Mouse (Mus musculus) forebrain, embryonic 10.5 days (tissue): ENCODE measurements around the gene Tubb4b. TPM values are rescaled to one million over a fixed set of nuclear protein-coding genes. Genes with fewer than 3 reads are reported as not detected.
A peak's percentile ranks its signal among the peaks of the same experiment; 100 is the strongest.

ENCODE experiments used
- DNase-seq: peaks from one replicate; pipeline ENCODE4 v3.0.0-alpha.2; 2017; ENCODE audit warnings: low spot score; ENCODE audit errors: extremely low spot score
- H3K27ac ChIP-seq: fragments of 300-500 bp; sonication (generic); 2 replicates; pipeline ENCODE4 v1.5.1; 2016; ENCODE audit warnings: mild to moderate bottlenecking
- H3K27me3 ChIP-seq: fragments of 300-500 bp; sonication (generic); 2 replicates; pipeline ENCODE4 v1.6.1; 2016; ENCODE audit warnings: mild to moderate bottlenecking; ENCODE audit not compliant: poor library complexity, severe bottlenecking
- H3K36me3 ChIP-seq: fragments of 300-500 bp; sonication (generic); replicated peaks from 2 replicates; pipeline ENCODE4 v1.6.1; 2016; ENCODE audit warnings: mild to moderate bottlenecking, moderate library complexity
- H3K4me1 ChIP-seq: fragments of 300-500 bp; sonication (generic); 2 replicates; pipeline ENCODE4 v1.6.1; 2016
- H3K4me3 ChIP-seq: fragments of 300-500 bp; sonication (generic); 2 replicates; pipeline ENCODE4 v1.5.1; 2016; ENCODE audit warnings: mild to moderate bottlenecking, moderate library complexity
- H3K9me3 ChIP-seq: fragments of 300-500 bp; sonication (generic); 2 replicates; pipeline ENCODE4 v1.6.1; 2016; ENCODE audit warnings: mild to moderate bottlenecking, moderate library complexity
- WGBS: fragments of 180-500 bp; shearing (Covaris S2); methylation state at CpG from one replicate; pipeline ENCODE4 v1.1.7; 2016; 5-methylcytosine and 5-hydroxymethylcytosine counted together
- polyA plus RNA-seq: library from polyadenylated mRNA; unstranded; fragments of >200 nt; fragmentation: Nextera tagmentation; extraction: Ambion mirVana; gene quantifications from 2 replicates; pipeline ENCODE4 v1.2.1, GENCODE M21; 2016

Gene Tubb4b
- polyA plus RNA-seq, 1 experiment from 2014 or later, result 780 TPM

DNA sequence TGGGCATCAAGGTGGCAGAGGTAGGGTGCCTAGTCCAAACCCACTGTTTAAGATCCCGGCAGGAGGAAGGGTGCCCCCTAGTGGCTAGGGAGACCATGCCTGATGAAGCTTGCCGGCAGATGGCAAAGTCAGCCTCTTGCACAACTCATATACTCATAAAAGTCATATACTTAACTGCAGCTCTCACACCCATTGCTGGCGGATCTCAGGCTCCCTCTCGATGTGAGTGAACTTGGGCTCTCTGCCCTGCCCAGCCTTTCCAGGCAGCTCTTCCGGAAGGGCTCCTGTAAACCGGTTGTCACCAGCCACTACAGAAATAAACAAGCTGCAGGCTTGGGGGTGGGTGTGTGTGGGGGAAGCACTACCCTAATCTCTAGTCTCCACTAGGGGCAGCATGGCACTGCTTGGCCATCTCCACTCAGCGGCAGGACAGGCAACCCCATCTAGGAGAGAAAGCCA, 4.0 kb upstream of the Tubb4b start:
- Histone ChIP-seq H3K36me3 (peaks cover 3% of the 10 kb centered on the region), H3K27ac (peak overlapping the region; percentile 80), H3K27me3 (peaks cover 14% of the 10 kb centered on the region), H3K4me1 (peaks cover 30% of the 10 kb centered on the region), H3K4me3 (peak overlapping the region; percentile 38), H3K9me3 (no peaks in the 10 kb centered on the region)
- 0% methylated on average over 7 of the region's 7 CpGs for WGBS
- DNase-seq, result peak; percentile 81

- Histone ChIP-seq H3K27ac (0 out of 2 replicates have a peak overlapping the region, but pooled peaks have one; percentile 32), H3K27me3 (peaks cover 14% of the 10 kb centered on the region), H3K9me3 (no peaks in the 10 kb centered on the region), H3K36me3 (peaks cover 13% of the 10 kb centered on the region), H3K4me3 (no peak overlapping the region), H3K4me1 (peaks cover 37% of the 10 kb centered on the region)
- no peak for DNase-seq
- 94% methylated on average over 4 of the region's 4 CpGs for WGBS
These were observed 2.9 kb upstream of the Tubb4b start for GRCm38 (mm10) chr2:25227406-25227805.

GRCm38 (mm10) chr2:25226864-25227263, 2.4 kb upstream of the Tubb4b start:
- H3K36me3 ChIP-seq, result peaks cover 18% of the 10 kb centered on the region
- H3K27me3 ChIP-seq, result peaks cover 14% of the 10 kb centered on the region
- no peak for DNase-seq
- no peaks in the 10 kb centered on the region for H3K9me3 ChIP-seq
- no peak overlapping the region for H3K4me3 ChIP-seq
- peaks cover 38% of the 10 kb centered on the region for H3K4me1 ChIP-seq
- WGBS, result 86% methylated on average over 5 of the region's 5 CpGs
- peak overlapping the region; percentile 32; the same call in 1 of the 2 replicates for H3K27ac ChIP-seq

- no peak for DNase-seq
- peaks cover 8% of the 10 kb centered on the region for H3K27me3 ChIP-seq
- no peaks in the 10 kb centered on the region for H3K9me3 ChIP-seq
- H3K4me1 ChIP-seq, result peaks cover 40% of the 10 kb centered on the region
- 81% methylated on average over 8 of the region's 8 CpGs for WGBS
- peak overlapping the region; percentile 97 for H3K27ac ChIP-seq
- peak overlapping the region; percentile 87 for H3K4me3 ChIP-seq
- peaks cover 27% of the 10 kb centered on the region for H3K36me3 ChIP-seq
These were observed 1.4 kb upstream of the Tubb4b start for GRCm38 (mm10) chr2:25225811-25226379.

DNA sequence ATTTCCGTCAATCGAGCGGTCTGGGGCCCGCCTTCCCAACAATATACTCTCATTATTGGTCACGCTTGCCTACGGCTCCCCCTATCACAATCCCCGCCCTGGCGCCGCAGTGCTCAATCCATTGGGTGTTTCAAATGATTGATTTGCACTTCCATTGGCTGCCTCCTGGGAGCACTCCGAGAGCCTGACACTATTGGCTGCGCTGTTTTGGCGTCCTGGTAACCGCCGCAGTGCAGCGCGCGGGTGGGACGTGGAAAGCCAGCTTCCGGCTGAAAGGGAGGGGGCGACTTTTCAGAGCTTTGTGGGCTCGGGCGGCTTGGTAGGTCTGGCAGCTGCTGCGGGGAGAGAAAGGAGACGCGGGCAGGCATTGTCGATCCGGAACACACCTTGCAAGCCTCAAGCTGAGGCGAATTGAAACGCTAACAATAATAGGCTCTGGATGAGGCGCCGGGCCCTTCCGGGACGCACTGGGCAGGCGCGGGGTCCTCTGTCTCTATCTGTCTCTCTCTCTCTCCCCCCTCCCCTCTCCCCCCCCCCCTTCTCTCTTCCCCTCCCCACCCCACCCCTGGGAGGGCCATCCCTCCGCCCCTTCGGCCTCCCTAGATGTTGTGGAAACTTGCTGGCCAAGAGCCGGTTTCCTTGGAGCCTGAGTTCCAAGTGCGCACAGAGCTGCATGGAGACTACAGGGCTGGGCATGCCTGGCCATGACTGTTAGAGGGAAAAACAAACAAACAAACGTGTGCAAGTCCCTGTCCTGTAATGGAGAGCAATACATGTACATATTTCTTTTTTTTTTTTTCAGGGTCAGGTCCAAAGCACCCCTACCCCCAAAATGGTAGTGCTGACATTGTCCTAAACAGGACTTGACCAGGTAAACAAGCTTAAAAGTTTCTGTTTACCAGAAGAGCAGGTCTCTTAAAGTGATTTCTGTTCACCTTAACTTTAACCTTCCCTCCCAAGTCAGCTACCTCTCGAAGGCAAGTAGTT, 557 bp upstream of the Tubb4b start:
- H3K36me3 ChIP-seq, result peaks cover 27% of the 10 kb centered on the region
- H3K4me3 ChIP-seq, result peak overlapping the region; percentile 87
- peak overlapping the region; percentile 97 for H3K27ac ChIP-seq
- H3K4me1 ChIP-seq, result peaks cover 40% of the 10 kb centered on the region
- peak; percentile 98 for DNase-seq
- H3K27me3 ChIP-seq, result 0 out of 2 replicates have a peak, but pooled peaks cover under 1% of the 10 kb centered on the region
- no peaks in the 10 kb centered on the region for H3K9me3 ChIP-seq
- 2% methylated on average over 41 of the region's 41 CpGs for WGBS

- Histone ChIP-seq H3K4me1 (peaks cover 37% of the 10 kb centered on the region), H3K4me3 (peak overlapping the region; percentile 87), H3K27me3 (no peaks in the 10 kb centered on the region), H3K27ac (peak overlapping the region; percentile 97), H3K36me3 (peaks cover 27% of the 10 kb centered on the region), H3K9me3 (no peaks in the 10 kb centered on the region)
- peak; percentile 35 for DNase-seq
- 3% methylated on average over 51 of the region's 53 CpGs for WGBS
These were observed 616 bp downstream of the Tubb4b start for GRCm38 (mm10) chr2:25223681-25224491.

- DNase-seq, result no peak
- 73% methylated on average over 5 of the region's 5 CpGs for WGBS
- H3K4me3 ChIP-seq, result no peak overlapping the region
- H3K27ac ChIP-seq, result no peak overlapping the region
- H3K9me3 ChIP-seq, result no peaks in the 10 kb centered on the region
- peaks cover 27% of the 10 kb centered on the region for H3K36me3 ChIP-seq
- H3K4me1 ChIP-seq, result peaks cover 29% of the 10 kb centered on the region
- H3K27me3 ChIP-seq, result no peaks in the 10 kb centered on the region
These were observed 3.1 kb downstream of the Tubb4b start for GRCm38 (mm10) chr2:25221331-25221772.

DNA sequence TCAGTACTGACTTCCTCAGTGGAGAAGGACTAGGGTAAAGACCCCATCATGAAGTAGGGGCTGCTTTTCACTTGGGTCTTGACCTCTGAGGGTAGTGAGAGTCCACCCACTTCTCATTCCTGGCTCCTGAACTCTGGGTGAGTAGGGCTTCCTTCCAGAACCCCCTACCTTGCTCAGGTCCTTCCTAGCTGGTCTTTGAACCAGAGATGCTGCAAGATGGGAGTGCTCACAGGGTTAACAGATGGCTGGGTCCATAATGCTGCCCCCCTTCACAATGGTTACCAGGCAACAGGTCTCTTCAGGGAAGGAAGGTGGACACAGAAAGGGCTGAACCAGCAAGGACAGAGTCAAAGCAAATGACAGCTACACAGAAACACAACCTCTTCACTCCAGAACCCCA, 6.1 kb downstream of the Tubb4b start, which contains the start of gene Fam166a:
Fam166a (plus strand) TSS at position 301 of the 400 bp plus-strand sequence.
- Histone ChIP-seq H3K4me3 (no peak within 1 kb of the TSS), H3K27me3 (peaks cover 9% of the 10 kb centered on the region; the same call in 1 of the 2 replicates), H3K36me3 (peaks cover 23% of the 10 kb centered on the region), H3K4me1 (peaks cover 15% of the 10 kb centered on the region), H3K27ac (no peak within 1 kb of the TSS), H3K9me3 (no peaks in the 10 kb centered on the region)
- DNase-seq, result no peak

GRCm38 (mm10) chr2:25217666-25218065, 6.8 kb downstream of the Tubb4b start:
- peaks cover 15% of the 10 kb centered on the region for H3K36me3 ChIP-seq
- no peak overlapping the region for H3K4me3 ChIP-seq
- 63% methylated on average over 2 of the region's 2 CpGs for WGBS
- DNase-seq, result no peak
- peaks cover 16% of the 10 kb centered on the region; the same call in 1 of the 2 replicates for H3K27me3 ChIP-seq
- H3K4me1 ChIP-seq, result peaks cover 9% of the 10 kb centered on the region
- no peak overlapping the region for H3K27ac ChIP-seq
- H3K9me3 ChIP-seq, result no peaks in the 10 kb centered on the region

GRCm38 (mm10) chr2:25214444-25214843, 10.1 kb downstream of the Tubb4b start, which contains the start of gene Stpg3:
Stpg3 (minus strand) TSS chr2:25214637.
- H3K27ac ChIP-seq, result no peak within 1 kb of the TSS
- WGBS, result 80% methylated on average over 3 of the region's 3 CpGs
- H3K36me3 ChIP-seq, result peaks cover 4% of the 10 kb centered on the region; the same call in 1 of the 2 replicates
- H3K27me3 ChIP-seq, result peaks cover 22% of the 10 kb centered on the region
- H3K9me3 ChIP-seq, result no peaks in the 10 kb centered on the region
- DNase-seq, result no peak
- H3K4me1 ChIP-seq, result peaks cover 26% of the 10 kb centered on the region
- H3K4me3 ChIP-seq, result peak within 1 kb of the TSS; percentile 2; the same call in 1 of the 2 replicates

GRCm38 (mm10) chr2:25213266-25213865, 11.1 kb downstream of the Tubb4b start:
- 67% methylated on average over 23 of the region's 23 CpGs for WGBS
- H3K36me3 ChIP-seq, result peaks cover 14% of the 10 kb centered on the region
- H3K4me3 ChIP-seq, result peak overlapping the region; percentile 2; the same call in 1 of the 2 replicates
- peaks cover 22% of the 10 kb centered on the region for H3K27me3 ChIP-seq
- H3K9me3 ChIP-seq, result no peaks in the 10 kb centered on the region
- no peak for DNase-seq
- H3K4me1 ChIP-seq, result peaks cover 26% of the 10 kb centered on the region
- H3K27ac ChIP-seq, result no peak overlapping the region
